Mouse (Mus musculus) lung, postnatal 10 days (tissue): ENCODE results near the gene Gm20662.

Source experiments
- DNase-seq: peaks from one replicate; pipeline ENCODE4 v3.0.0; 2021

Gm20662 gene

DNA sequence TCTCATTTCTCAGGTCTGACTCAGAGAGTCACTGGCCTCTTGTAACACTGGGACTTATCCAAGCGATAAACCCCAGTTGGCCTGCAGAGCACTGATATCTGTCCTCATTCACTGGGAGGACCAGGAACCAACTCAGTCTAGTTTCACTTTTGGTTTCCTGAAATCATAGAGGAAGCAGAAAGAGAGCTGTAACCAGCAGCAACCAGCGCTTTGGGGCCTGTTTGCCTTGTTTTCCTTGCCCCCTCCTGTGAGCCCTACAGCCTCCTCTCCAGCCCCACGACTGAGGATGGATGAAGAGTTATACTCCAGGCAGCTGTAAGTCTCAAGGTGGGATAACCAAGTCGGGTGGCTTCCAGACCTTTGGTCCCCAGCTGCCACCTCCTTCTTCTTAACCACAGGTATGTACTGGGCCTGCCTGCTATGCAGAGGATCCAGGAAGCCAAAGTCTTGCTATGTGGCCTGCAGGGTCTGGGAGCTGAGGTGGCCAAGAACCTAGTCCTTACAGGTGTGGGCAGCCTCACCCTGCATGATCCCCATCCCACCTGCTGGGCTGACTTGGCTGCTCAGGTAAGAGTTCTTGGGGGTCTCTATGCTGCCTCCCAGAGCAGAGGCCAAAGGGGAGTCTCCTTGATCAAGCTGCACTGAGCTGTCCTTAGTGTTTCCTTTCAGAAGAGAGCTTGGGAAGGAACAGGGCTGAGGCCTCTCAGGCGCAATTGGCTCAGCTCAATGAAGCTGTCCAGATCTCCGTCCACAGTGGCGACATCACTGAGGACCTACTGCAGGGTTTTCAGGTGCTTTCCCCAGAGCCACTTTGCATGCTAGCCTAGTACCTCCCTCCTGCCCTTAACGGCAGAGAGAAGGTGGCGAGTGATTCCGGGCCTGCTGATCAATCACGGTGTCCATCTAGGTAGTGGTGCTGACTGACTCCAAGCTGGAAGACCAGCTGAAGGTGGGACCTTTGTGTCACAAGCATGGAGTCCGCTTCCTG lies 20.5 kb upstream of the Gm20662 start, which contains the start of gene Uba7:
Uba7 (plus strand) TSS at position 107 of the 988 bp plus-strand sequence.
- DNase-seq = peak; percentile 40

DNA sequence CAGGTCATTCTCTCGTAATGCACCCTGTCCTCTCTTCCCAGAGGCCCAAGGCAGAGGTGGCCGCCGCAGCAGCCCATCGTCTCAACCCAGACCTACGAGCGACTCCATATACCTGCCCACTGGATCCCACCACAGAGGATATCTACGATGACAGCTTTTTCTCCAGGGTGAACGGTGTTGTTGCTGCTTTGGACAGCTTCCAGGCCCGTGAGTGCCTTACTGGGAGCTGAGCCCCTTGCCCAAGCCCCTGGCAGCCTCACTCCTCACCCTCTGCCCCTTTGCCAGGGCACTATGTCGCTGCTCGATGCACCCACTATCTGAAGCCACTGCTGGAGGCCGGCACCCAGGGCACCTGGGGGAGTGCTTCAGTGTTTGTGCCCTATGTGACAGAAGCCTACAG lies 17.3 kb upstream of the Gm20662 start:
- DNase-seq = no peak

DNA sequence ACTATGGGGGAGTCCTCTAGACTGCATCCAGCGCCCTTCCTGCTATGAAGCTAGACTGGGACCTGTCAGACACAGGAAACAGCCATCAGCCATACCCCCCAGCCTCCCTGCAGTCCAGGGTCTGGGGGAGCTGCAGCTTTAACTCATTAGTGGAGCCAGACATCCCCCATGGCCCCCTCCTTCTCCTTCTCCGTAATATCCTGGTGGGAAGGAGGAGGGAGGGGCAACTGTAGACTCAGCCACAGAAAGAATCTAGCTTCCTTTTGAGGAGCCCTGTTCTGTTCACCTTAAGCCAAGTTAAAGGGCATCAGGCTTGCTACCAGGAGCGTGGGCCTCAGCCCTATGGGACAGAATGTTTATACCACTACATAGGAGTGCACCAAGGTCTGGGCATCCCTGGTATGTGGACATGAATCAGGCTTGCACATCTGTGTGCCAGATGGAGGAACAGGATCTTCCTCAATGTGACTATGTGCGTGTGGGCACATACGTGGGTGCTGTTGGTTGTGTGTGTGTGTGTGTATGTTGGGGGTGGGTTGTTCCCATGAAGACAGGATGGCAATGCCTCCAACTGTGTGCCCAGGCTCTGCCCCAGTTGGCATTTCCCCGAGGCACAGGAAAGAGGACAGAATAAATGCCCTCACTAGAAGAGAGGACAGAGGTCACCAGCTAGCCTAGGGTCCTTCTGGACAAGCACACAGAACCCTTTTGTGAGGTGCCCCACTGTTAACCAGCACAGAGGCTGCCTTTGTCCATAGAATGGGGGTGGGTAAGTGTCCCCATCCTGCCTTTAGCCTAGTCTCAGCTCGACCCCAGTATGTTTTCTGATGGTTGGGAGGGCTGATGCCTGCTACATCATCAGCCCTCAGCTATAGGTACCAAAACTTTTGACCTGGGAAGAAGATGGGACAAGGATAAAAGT lies 14.2 kb upstream of the Gm20662 start:
- DNase-seq = peak; percentile 72

DNA sequence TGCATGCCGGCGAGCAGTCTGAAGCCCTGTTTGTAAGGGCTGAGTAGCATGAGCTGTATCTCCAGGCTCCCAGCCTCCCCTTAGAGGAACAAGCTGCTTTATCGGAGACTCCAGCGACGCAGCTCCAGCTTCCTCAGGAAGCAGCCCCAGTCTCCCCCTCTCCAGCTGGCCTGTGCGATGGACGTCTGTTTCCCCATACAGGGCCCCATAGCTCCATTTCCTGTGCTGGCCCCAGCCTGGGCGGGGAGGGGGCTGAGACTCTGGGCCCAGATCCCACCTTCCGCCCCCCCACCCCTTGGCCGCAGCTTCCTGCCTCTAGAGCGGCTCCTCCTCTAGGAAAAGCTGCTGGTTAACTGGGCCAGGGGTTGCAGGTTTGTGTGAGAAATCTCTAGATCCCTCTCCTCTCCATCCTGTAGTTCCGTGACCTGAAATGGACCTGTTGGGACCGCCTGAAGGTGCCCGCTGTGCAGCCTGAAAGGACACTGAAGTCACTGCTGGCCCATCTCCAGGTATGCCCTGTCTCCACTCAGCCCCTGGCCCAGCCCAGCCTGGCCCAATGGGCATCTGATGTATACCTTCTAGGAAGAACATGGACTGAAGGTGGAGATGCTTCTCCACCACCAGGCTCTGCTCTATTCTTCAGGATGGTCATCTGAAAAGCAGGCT lies 13.3 kb upstream of the Gm20662 start, which contains the start of gene Gm20661:
Gm20661 (plus strand) TSS at position 378 of the 666 bp plus-strand sequence.
- peak; percentile 89 for DNase-seq

DNA sequence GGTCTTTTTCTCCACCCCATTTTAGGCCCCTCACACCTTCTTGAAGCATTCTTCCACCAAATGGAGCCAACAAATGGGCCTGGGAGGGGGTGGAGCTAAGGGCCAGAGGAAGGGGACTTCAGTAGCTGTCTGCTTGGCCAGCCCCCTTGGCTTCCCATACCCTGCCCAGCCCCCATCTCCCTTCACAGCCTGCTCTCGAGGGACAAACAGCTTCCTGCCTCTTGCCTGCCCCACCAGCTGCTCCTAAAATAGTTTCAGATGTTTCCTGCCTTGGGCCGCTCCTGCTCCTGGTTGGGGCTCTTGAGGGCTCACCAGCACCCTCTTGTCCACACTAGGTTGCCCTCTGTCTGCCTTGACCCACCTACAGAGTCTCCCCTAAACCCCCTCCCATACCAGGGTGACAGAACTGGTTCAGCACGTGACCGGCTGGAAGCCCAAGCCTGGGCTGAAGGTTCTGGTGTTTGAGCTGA lies 12.7 kb upstream of the Gm20662 start:
- DNase-seq = peak; percentile 96

DNA sequence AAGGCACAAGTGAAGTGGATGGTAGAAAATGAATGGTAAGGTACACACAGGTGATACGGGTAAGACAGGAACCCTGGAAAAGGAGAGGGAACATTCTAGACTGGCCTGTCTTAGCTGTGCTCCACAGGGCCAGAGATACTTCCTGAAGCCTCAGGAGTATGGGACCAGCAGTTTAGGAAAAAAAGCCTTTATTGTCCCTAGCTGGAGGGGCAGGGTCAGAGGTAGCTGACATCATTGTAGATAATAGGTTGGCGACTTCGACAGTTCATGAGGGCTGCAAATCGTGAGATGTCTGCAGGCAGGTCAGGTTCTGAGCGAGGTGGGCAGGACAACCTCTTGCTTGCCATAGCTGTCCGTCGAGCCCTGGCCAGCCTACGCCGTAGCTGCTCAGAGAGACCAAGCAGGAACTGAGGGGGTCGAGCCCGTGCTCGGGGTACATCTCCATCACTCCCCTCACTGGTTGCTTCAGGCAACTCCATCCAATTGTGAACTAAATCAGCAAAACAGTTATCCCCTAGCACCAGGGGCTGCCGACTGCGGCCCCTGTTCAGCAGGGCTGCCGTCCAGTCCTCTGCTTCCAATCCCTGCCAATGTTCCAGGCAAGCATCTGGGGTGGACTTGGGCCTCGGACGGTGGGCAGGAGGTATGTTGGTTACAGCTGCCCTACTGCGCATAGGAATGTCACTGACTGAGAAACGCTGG lies 11.9 kb upstream of the Gm20662 start:
- peak; percentile 17 for DNase-seq

DNA sequence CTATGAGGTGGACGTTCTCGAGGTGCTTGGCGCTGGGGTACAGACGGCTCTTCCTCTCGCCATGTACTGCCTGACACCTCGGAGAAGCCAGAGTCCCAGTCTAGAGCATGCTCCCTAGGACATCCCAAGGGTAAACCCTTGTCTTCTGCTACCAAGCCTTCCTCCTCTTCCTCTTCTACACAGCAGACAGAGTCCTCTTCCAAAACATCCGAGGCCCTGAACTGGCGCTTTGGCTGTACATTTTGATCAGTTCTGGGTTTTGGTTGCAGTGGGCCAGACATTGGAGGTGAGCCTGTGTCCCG lies 11.4 kb upstream of the Gm20662 start:
- DNase-seq = no peak

DNA sequence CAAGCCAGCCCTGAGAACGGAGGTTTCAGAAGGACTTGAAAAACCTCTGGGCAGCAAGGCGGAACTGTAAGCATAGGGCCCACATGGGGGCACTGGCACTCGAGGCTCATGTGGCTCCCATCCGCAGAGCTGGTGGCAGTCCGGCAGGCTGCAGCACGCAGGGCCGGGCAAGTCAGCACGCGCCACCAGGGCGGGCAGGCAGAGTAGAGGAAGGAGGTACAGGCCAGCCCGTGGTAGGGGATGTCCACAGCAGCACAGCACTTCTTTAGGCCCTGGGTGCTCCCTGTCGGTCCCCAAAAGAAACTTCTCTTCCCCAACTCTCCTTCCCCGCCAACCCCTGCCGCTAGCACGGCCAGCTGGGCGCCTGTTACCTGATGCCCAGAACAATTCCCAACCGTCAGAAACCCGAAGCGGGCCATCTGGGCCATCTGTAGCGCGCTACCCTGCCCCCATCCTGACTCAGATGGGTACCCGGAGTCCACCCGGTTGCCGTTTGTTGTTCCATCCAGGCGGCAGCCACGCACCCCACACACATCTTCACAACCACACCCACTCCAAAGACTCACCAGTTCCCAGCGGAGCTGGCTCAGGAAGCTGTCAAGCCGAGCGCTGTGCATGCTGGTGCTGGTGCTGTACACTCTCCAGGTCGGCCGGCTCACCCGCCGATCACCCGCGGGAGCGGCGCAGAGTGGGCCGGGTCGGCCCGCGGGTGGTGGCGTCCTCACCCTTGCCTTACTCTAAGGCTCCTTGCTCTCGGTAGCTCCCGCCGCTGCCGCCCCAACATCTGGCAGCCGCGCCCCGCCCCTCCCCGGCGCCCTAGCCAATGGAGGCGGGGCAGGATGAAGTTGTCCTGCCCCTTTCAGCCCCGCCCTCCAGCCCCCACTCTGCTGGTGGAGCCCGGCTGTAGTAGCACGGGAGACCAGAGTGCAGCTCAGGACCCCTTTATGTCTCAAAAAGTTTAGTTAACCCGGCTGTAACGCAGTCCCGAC lies 10.7 kb upstream of the Gm20662 start, which contains the start of gene Inka1:
Inka1 (minus strand) TSS at position 749 of the 989 bp plus-strand sequence.
- DNase-seq = peak; percentile 93

DNA sequence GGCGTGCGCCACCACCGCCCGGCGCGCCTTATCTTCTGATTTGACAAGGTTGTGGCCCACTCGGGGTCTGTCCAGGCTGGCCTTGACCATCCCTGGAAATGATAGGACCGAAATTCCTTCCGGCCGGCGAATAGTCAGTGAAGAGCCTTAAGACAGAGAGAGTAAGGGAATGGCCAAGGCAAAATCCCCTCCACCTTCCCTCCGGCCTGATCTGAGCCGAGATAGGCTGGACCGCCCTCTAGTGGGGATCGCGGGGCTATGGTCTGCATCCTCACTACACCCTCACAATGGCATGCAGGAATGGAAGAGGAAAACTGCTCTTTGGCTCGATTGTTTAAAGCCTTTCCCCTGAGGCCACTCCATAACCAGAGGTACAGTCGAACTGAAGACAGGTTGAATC lies 9.8 kb upstream of the Gm20662 start:
- DNase-seq = peak; percentile 93

DNA sequence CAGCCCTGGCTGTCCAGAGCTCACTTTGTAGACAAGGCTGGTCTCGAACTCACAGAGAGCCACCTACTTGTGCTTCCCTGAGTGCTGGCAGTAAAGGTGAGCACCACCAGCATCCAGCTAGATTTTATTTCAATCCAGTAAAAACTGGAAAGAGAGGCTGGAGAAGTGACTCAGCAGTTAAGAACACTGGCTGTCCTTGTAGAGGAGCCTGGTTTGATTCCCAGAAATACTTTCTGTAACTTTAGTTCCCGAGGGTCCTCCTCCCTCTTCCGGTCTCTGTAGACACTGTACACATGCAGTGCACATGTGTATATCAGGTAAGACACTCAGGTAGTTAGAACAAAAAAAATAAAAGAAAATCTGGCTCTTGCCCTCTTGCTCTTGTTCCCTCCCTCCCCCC lies 8.2 kb upstream of the Gm20662 start:
- DNase-seq = no peak

DNA sequence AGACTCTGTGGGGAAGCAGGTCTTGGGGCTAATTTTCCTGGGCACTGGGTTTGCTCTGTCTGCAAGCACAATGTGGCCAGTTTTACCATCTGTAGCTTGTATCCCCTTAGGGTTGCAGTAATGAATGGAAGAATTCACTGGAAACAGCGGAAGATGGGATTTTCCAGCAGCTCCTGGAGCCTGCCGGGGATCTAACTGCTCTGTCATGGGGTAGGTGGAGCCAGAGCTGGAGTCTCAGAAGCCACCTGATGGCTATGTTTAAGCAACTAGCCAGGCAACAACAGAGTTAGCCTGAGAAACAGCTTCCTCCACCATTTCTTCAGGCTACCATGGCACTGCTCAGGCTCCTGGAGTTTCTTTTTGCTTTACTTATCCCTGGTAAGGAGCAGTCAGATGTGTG lies 4.0 kb upstream of the Gm20662 start, which contains the start of gene Cdhr4:
Cdhr4 (plus strand) TSS at position 301 of the 400 bp plus-strand sequence.
- DNase-seq = no peak

DNA sequence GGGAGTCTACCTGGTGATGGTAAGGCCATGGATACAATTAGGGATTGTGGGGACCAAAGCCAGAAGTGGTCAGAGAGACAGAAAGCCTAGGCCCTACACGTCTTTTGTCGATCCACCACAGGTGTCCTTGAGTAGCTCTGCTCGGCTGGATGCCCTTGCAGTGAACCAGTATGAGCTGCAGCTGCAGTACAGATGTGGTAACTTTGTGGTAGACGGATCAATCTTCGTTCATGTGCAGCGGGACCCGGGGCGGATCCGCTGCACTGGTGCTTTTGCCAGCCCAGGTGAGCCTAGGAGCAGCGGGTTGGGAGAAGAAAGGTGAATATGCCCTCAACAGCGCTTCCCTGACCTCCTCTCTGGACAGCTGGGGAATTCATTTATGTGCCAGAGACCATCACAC lies 3.1 kb upstream of the Gm20662 start:
- DNase-seq = no peak

DNA sequence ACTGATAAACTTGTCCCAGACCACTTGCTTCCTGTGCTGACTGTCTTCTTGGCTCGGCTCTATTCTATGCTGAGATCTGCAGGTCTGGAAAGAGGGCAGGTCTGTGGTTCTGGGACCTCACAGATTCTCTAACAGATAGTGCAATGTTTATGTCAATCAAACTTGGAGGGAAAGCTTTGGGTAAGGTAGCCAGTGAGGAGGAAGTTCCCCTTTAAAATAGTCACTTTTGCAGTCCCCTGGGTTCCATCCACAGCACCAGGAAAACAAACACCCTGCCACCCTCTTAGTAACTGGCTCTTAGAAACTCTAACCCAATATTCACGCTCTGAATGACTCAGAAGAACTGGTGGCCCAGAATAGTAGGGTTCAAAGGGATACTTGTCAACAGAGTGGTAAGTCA lies 1.7 kb upstream of the Gm20662 start:
- DNase-seq = no peak

DNA sequence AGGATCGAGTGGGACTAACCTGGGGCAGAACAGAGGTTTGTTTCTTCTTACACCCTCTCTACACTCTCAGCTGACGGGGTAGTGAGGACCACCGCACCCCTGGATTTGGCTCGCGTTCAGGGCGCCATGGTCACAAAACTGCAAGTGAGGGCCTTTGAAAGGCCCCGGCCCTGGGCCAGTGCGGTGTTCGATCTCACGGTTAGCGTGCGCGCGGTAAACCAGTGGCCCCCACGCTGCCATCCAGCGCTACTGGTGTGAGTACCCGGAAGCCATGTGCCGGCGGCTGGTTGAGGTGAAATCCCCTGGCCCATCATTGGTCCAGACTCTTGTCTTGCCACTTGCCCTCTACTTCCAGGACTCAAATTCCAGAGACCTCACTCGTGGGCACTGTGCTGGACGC lies 636 bp upstream of the Gm20662 start:
- DNase-seq = no peak

DNA sequence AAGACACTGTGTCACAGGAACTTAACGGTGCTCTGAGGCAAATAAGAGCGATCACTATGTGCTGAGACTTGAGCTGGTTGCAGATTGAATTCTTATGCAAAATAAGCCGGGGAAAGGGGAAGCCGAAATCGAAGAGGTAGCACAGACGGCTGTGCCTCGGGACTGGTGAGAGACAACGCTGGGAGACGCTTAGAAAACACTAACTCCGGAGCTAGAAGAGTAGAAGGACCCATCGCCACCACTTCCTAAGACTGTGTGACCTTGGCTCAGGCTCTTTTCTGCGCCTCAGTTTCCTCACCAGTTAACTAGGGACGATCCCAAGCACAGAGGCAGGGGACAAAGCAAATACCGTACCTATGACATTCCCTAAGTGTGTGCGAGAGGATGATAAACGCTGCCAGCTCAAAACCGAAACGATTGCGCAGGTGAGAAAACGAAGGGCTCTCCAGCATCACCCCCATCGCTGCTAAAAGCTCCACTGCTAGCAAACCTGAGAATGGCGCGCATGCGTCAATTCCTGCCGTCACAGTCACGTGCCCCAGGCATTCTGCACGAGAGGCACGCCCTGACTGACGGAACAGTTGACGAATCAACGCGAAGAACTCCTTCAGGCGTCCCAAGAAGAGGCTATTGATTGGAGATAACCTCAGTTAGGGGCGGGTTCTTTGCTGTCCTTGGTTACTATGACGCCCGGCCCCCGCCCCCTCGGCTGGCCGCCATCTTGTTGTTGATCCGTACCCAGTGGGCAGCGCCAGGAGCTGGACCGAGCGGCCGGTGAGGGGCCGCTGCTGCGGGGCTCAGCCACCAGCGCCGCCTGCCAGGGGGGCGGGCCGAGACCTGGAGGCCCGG lies 6.0 kb downstream of the Gm20662 start, which contains the start of gene Ip6k1:
Ip6k1 (plus strand) TSS at position 580 of the 849 bp plus-strand sequence.
- DNase-seq = peak; percentile 100

DNA sequence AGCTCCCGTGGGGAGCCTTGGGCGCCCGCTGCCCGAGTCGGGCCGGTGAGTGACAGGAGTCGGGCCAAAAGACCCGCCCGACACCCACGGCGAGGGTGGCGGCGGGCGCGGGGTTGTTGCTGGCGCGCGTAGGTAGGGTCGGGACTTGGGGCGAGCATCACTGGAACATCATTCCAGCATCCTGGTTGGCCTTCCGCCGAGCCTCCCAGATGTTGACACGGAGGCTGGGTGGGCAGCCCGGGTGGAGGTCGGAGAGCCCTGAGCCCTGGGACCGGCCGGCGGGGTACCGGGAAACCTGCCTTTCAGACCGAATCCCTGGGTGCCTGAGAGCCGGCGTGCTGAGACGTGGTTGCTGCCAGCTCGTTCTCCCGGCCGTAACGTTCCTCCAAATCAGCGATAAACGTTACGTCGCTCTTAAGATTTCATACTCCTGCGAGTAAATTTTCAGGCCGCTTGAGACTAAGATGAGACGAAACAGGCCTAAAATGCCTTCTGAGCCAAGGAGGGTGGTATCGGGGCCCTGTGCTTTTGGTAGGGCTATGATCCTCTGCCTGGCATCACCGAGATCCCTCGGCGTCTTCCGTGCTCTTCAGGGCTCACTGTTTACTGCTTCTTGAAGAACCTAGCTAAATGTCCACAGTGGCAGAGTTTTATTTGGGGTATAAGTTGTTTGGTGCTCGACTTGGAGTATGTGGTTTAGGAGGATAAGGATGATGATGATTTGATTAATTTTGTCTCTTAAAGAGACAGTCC lies 6.8 kb downstream of the Gm20662 start:
- peak; percentile 57 for DNase-seq

DNA sequence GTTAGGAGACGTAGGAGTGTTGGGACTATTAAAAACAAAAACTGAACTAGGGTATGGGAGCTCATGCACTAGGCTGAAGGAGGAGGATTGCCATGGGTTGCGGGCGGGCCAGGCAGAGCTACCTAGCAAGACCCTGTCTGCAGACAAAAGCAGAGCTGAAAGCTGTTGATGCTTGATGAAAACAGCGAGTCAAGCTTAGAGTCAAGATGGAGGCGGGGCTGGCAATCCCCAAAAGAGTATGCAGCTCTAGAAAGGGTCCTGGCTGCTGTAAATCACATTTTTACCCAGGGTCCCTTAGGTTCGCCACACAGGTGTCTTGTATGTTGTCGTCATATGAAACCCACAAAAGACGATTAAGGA lies 7.4 kb downstream of the Gm20662 start:
- peak; percentile 18 for DNase-seq

DNA sequence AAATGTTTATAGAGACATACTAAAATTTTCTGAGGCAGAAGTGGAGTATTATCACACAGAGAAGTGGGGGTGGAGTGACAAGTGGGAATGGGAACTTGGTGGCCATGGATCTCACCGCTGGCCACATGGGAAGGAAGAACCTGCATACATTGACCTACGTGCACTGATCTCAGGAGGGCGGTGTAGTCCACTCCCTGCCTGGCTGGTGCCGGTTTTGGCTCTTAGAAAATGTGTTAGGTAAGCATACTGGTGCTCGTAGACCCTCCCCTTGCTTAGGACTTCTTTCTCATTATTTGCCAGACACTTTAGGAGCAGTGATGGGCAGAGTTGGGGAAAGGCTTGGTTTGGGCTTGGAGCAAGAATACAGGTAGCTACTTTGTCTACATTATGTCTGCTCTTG lies 11.9 kb downstream of the Gm20662 start:
- DNase-seq = no peak

DNA sequence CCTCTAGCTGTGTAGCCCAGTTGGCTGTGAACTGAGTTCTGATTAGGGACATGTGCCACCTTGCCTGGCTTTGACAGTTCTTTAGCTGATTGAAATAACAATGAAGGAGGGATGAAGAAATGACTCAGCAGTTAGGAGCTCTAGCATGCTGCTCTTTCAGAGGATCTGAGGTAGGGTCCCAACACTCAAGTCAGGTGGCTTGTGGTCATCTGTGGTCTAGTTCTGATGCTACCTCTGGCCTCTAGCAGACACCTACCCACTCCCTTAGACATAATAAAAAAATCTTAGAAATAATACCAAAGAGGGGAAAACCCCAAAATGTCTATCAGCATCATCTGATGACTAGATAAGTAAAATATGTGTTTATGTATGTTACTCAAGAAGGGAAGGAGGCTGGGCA lies 14.2 kb downstream of the Gm20662 start:
- no peak for DNase-seq
